Mouse (Mus musculus) kidney, embryonic 16.5 days (tissue): ENCODE measurements at regions not wholly inside any gene's neighbourhood (a gene's known extent, or its start where the extent isn't known, plus 50 kb on each side); places are given as distances from the start of the nearest gene placed in this dataset.
"Not testable (repeated sequence)": the region's sequence is repeated elsewhere in the genome, so short reads cannot be mapped to it uniquely, and the experiment has no call there.

ENCODE experiments used
- ATAC-seq: fragments of 200-750 bp; cut with Nextera tagmentation; 2 replicates; pipeline ENCODE4 v1.8.0; 2017; ENCODE audit warnings: moderate TSS enrichment; ENCODE audit not compliant: low FRiP score, low TSS enrichment
- H3K27ac ChIP-seq: fragments of 300-500 bp; sonication (generic); 2 replicates; pipeline ENCODE4 v1.5.1; 2014; ENCODE audit warnings: low read length
- H3K27me3 ChIP-seq: fragments of 300-500 bp; sonication (generic); 2 replicates; pipeline ENCODE4 v1.6.1; 2014; ENCODE audit warnings: low read length, control low read depth, mixed read lengths; ENCODE audit not compliant: insufficient read depth
- H3K36me3 ChIP-seq: fragments of 300-500 bp; sonication (generic); 2 replicates; pipeline ENCODE4 v1.6.1; 2014; ENCODE audit warnings: low read length, control low read depth, mixed read lengths; ENCODE audit not compliant: insufficient read depth
- H3K4me1 ChIP-seq: fragments of 300-500 bp; sonication (generic); 2 replicates; pipeline ENCODE4 v1.6.1; 2014; ENCODE audit warnings: low read length, control low read depth, mixed read lengths; ENCODE audit not compliant: insufficient read depth
- H3K4me2 ChIP-seq: fragments of 300-500 bp; sonication (generic); replicated peaks from 2 replicates; pipeline ENCODE4 v1.6.1; 2014; ENCODE audit warnings: low read depth, low read length
- H3K4me3 ChIP-seq: fragments of 300-500 bp; sonication (generic); 2 replicates; pipeline ENCODE4 v1.5.1; 2014; ENCODE audit warnings: mild to moderate bottlenecking, low read length
- H3K9ac ChIP-seq: fragments of 300-500 bp; sonication (generic); replicated peaks from 2 replicates; pipeline ENCODE4 v1.6.1; 2014; ENCODE audit warnings: low read length
- H3K9me3 ChIP-seq: fragments of 300-500 bp; sonication (generic); 2 replicates; pipeline ENCODE4 v1.6.1; 2016; ENCODE audit warnings: low read length, control low read depth
- WGBS: fragments of 180-500 bp; shearing (Covaris S2); extraction: QIAGEN DNeasy Blood & Tissue Kit; methylation state at CpG from one replicate; pipeline ENCODE4 v1.1.7; 2014; 5-methylcytosine and 5-hydroxymethylcytosine counted together

- not testable (repeated sequence) for H3K27ac ChIP-seq, H3K4me2 ChIP-seq, H3K4me1 ChIP-seq, ATAC-seq, H3K9me3 ChIP-seq, H3K9ac ChIP-seq, H3K27me3 ChIP-seq, H3K4me3 ChIP-seq, H3K36me3 ChIP-seq
- WGBS = 82% methylated on average over 4 of the region's 4 CpGs
Observed at GRCm38 (mm10) chr6:48341367-48341766, 54.0 kb upstream of the Krba1 start.

GRCm38 (mm10) chr6:48336964-48337363 is 58.4 kb upstream of the Krba1 start:
- WGBS = 87% methylated on average over 3 of the region's 3 CpGs
- H3K36me3 ChIP-seq, H3K27me3 ChIP-seq, H3K4me2 ChIP-seq, H3K27ac ChIP-seq, ATAC-seq, H3K4me1 ChIP-seq, H3K9me3 ChIP-seq, H3K4me3 ChIP-seq, H3K9ac ChIP-seq: not testable (repeated sequence)

- Histone ChIP-seq H3K9ac (no peak overlapping the region), H3K27ac (no peak overlapping the region), H3K9me3 (no peaks in the 10 kb centered on the region), H3K4me1 (no peaks in the 10 kb centered on the region), H3K4me3 (no peak overlapping the region), H3K4me2 (no peak overlapping the region), H3K27me3 (no peaks in the 10 kb centered on the region), H3K36me3 (no peaks in the 10 kb centered on the region)
- ATAC-seq = no peak
- 58% methylated on average over 1 of the region's 1 CpGs for WGBS
Observed at GRCm38 (mm10) chr6:48288011-48288410, 107.4 kb upstream of the Krba1 start.

- not testable (repeated sequence) for H3K9me3 ChIP-seq, H3K9ac ChIP-seq, H3K36me3 ChIP-seq, H3K4me1 ChIP-seq, H3K4me2 ChIP-seq, H3K27ac ChIP-seq, H3K4me3 ChIP-seq, ATAC-seq, H3K27me3 ChIP-seq
- WGBS = 53% methylated on average over 1 of the region's 1 CpGs
Observed at GRCm38 (mm10) chr6:48279646-48280045, 115.7 kb upstream of the Krba1 start.

GRCm38 (mm10) chr6:48261563-48261962 is 133.8 kb upstream of the Krba1 start:
- H3K9me3 ChIP-seq, H3K9ac ChIP-seq, ATAC-seq, H3K4me2 ChIP-seq, H3K27ac ChIP-seq, H3K27me3 ChIP-seq, H3K4me3 ChIP-seq, H3K36me3 ChIP-seq, H3K4me1 ChIP-seq: not testable (repeated sequence)

GRCm38 (mm10) chr6:48252989-48253388 is 142.4 kb upstream of the Krba1 start:
- not testable (repeated sequence) for H3K4me1 ChIP-seq, H3K9me3 ChIP-seq, H3K9ac ChIP-seq, H3K4me2 ChIP-seq, ATAC-seq, H3K4me3 ChIP-seq, H3K27me3 ChIP-seq, H3K36me3 ChIP-seq, H3K27ac ChIP-seq

GRCm38 (mm10) chr6:48251954-48252353 is 143.4 kb upstream of the Krba1 start:
- Histone ChIP-seq H3K27ac (no peak overlapping the region), H3K9ac (no peak overlapping the region), H3K4me3 (no peak overlapping the region), H3K36me3 (no peaks in the 10 kb centered on the region), H3K4me2 (no peak overlapping the region), H3K4me1 (no peaks in the 10 kb centered on the region), H3K27me3 (no peaks in the 10 kb centered on the region), H3K9me3 (no peaks in the 10 kb centered on the region)
- no peak for ATAC-seq
- WGBS = 81% methylated on average over 1 of the region's 1 CpGs

- H3K4me3 ChIP-seq, H3K27ac ChIP-seq, ATAC-seq, H3K36me3 ChIP-seq, H3K4me2 ChIP-seq, H3K27me3 ChIP-seq, H3K9me3 ChIP-seq, H3K9ac ChIP-seq, H3K4me1 ChIP-seq: not testable (repeated sequence)
Observed at GRCm38 (mm10) chr6:48244191-48244590, 151.2 kb upstream of the Krba1 start.

- no peaks in the 10 kb centered on the region for H3K36me3 ChIP-seq
- no peaks in the 10 kb centered on the region; the same call in 1 of the 2 replicates for H3K4me1 ChIP-seq
- no peak overlapping the region for H3K27ac ChIP-seq
- no peak overlapping the region for H3K4me2 ChIP-seq
- WGBS = 29% methylated on average over 9 of the region's 9 CpGs
- H3K9me3 ChIP-seq = no peaks in the 10 kb centered on the region
- no peaks in the 10 kb centered on the region for H3K27me3 ChIP-seq
- ATAC-seq = no peak
- H3K9ac ChIP-seq = no peak overlapping the region
- H3K4me3 ChIP-seq = no peak overlapping the region
Observed at GRCm38 (mm10) chr6:48227431-48227830, 141.0 kb upstream of the Zfp746 start.

GRCm38 (mm10) chr6:48224206-48224605 is 137.8 kb upstream of the Zfp746 start:
- 85% methylated on average over 4 of the region's 4 CpGs for whole genome bisulfite sequencing
- H3K36me3 ChIP-seq = no peaks in the 10 kb centered on the region
- no peak overlapping the region for H3K9ac ChIP-seq
- H3K27ac ChIP-seq = no peak overlapping the region
- no peaks in the 10 kb centered on the region for H3K27me3 ChIP-seq
- no peaks in the 10 kb centered on the region; the same call in 1 of the 2 replicates for H3K4me1 ChIP-seq
- no peak overlapping the region for H3K4me2 ChIP-seq
- H3K4me3 ChIP-seq = no peak overlapping the region
- ATAC-seq = no peak
- no peaks in the 10 kb centered on the region for H3K9me3 ChIP-seq

GRCm38 (mm10) chr6:48222971-48223370 is 136.6 kb upstream of the Zfp746 start:
- Histone ChIP-seq H3K9ac (no peak overlapping the region), H3K36me3 (no peaks in the 10 kb centered on the region), H3K9me3 (no peaks in the 10 kb centered on the region), H3K4me3 (no peak overlapping the region), H3K27me3 (no peaks in the 10 kb centered on the region), H3K4me2 (no peak overlapping the region), H3K27ac (no peak overlapping the region), H3K4me1 (no peaks in the 10 kb centered on the region; the same call in 1 of the 2 replicates)
- ATAC-seq = no peak
